Mouse (Mus musculus): ENCODE measurements around the gene Retreg3.

DNA sequence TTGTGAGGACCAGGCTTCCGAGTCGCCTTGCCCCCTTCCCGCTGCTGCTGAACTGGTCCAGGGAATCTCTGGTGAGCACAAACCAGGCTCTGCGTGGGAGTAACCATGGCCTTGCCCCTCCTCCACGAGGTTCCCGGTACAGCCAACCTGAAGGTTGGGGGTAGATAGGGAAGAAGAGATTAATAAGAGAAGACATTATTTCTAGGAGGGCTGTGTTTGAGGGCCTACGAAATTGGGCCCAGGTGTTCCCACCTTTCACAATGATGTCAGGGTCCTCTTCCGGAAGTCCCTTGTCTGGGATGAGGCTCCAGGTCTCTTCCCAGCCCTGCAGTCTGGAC is 48.2 kb upstream of the Retreg3 start:
- no peak for TF ChIP-seq CTCF (IDR thresholded peaks at IDR 0.05; ENCODE audit: extremely low read depth, insufficient read depth, insufficient read length, insufficient replicate concordance)
- no peak for TF ChIP-seq POLR2A (IDR thresholded peaks at IDR 0.05; ENCODE audit: low read depth, low read length)
